Mouse (Mus musculus): Measurements from ENCODE around the gene Atl3. TPM values are rescaled to one million over a fixed set of nuclear protein-coding genes. Genes with fewer than 3 reads are reported as not detected.
"Not testable (repeated sequence)": the region's sequence is repeated elsewhere in the genome, so short reads cannot be mapped to it uniquely, and the experiment has no call there.

Gene Atl3
- total RNA-seq, 2 experiments from 2014 or later: 20.8 to 20.9 TPM

- not testable (repeated sequence) for DNase-seq (ENCODE audit: low spot score in 2 of 2)
These were observed 2.2 kb downstream of the Atl3 start for GRCm38 (mm10) chr19:7496070-7496469.

GRCm38 (mm10) chr19:7498816-7499215, 5.0 kb downstream of the Atl3 start:
- DNase-seq (ENCODE audit: low spot score in 2 of 2): no peak

- no peak for DNase-seq (ENCODE audit: low spot score in 2 of 2)
These were observed 6.9 kb downstream of the Atl3 start for GRCm38 (mm10) chr19:7500701-7501100.

GRCm38 (mm10) chr19:7502432-7502831, 8.6 kb downstream of the Atl3 start:
- DNase-seq (ENCODE audit: low spot score in 2 of 2): no peak

GRCm38 (mm10) chr19:7506321-7506720, 12.5 kb downstream of the Atl3 start:
- DNase-seq (ENCODE audit: low spot score in 2 of 2): no peak

- DNase-seq (ENCODE audit: low spot score in 2 of 2): no peak
These were observed 14.2 kb downstream of the Atl3 start for GRCm38 (mm10) chr19:7508026-7508425.

- no peak for DNase-seq (ENCODE audit: low spot score in 2 of 2)
These were observed 22.6 kb downstream of the Atl3 start for GRCm38 (mm10) chr19:7516437-7516836.

GRCm38 (mm10) chr19:7521619-7522018, 27.8 kb downstream of the Atl3 start:
- DNase-seq (ENCODE audit: low spot score in 2 of 2): no peak

GRCm38 (mm10) chr19:7522856-7523255, 29.0 kb downstream of the Atl3 start:
- DNase-seq (ENCODE audit: low spot score in 2 of 2): no peak

- no peak for DNase-seq (ENCODE audit: low spot score in 2 of 2)
These were observed 29.5 kb downstream of the Atl3 start for GRCm38 (mm10) chr19:7523292-7523691.

GRCm38 (mm10) chr19:7523781-7524180, 29.9 kb downstream of the Atl3 start:
- no peak for DNase-seq (ENCODE audit: low spot score in 2 of 2)

- no peak for DNase-seq (ENCODE audit: low spot score in 2 of 2)
These were observed 31.0 kb downstream of the Atl3 start for GRCm38 (mm10) chr19:7524879-7525278.

- DNase-seq (ENCODE audit: low spot score in 2 of 2): peak; percentile 50 to 60
These were observed 35.0 kb downstream of the Atl3 start for GRCm38 (mm10) chr19:7528639-7529428.

GRCm38 (mm10) chr19:7531906-7532305, 38.1 kb downstream of the Atl3 start:
- no peak for DNase-seq (ENCODE audit: low spot score in 2 of 2)

GRCm38 (mm10) chr19:7533891-7534290, 40.1 kb downstream of the Atl3 start:
- DNase-seq (ENCODE audit: low spot score in 2 of 2): peak in 1 of 2 experiments; percentile 42

- no peak for DNase-seq (ENCODE audit: low spot score in 2 of 2)
These were observed 55.1 kb downstream of the Atl3 start for GRCm38 (mm10) chr19:7548924-7549323.

GRCm38 (mm10) chr19:7551550-7552300, 57.9 kb downstream of the Atl3 start:
- DNase-seq (ENCODE audit: low spot score in 2 of 2): no peak

GRCm38 (mm10) chr19:7552301-7552673, 58.4 kb downstream of the Atl3 start:
- DNase-seq (ENCODE audit: low spot score in 2 of 2): no peak

GRCm38 (mm10) chr19:7553441-7553840, 59.6 kb downstream of the Atl3 start:
- no peak for DNase-seq (ENCODE audit: low spot score in 2 of 2)

GRCm38 (mm10) chr19:7554881-7555280, 61.0 kb downstream of the Atl3 start:
- no peak for DNase-seq (ENCODE audit: low spot score in 2 of 2)

GRCm38 (mm10) chr19:7556641-7557040, 62.8 kb downstream of the Atl3 start:
- no peak for DNase-seq (ENCODE audit: low spot score in 2 of 2)

- DNase-seq (ENCODE audit: low spot score in 2 of 2): no peak
These were observed 63.5 kb downstream of the Atl3 start, which contains the start of gene Pla2g16 for GRCm38 (mm10) chr19:7557328-7557822. Pla2g16 (plus strand) TSS chr19:7557459.
